Mouse (Mus musculus) c-Kit-positive CD71-negative TER-119-negative erythroid progenitor cells, embryonic 14.5 days (primary cell): ENCODE results near the gene Lrit3.
A peak's percentile ranks its signal among the peaks of the same experiment; 100 is the strongest.

ENCODE experiments used
- DNase-seq: peaks from one replicate; pipeline ENCODE4 v3.0.0-alpha.2; 2013; ENCODE audit warnings: low read depth

Gene Lrit3

GRCm38 (mm10) chr3:129803765-129804164 lies at the start of gene Lrit3:
TSS of gene Lrit3 (minus strand) at chr3:129804030.
- no peak for DNase-seq

GRCm38 (mm10) chr3:129846846-129847245 lies 43.0 kb upstream of the Lrit3 start:
- no peak for DNase-seq

- DNase-seq, result no peak
These were observed 42.0 kb upstream of the Lrit3 start for GRCm38 (mm10) chr3:129845868-129846267.

GRCm38 (mm10) chr3:129838017-129838416 lies 34.2 kb upstream of the Lrit3 start:
- DNase-seq, result no peak

DNA sequence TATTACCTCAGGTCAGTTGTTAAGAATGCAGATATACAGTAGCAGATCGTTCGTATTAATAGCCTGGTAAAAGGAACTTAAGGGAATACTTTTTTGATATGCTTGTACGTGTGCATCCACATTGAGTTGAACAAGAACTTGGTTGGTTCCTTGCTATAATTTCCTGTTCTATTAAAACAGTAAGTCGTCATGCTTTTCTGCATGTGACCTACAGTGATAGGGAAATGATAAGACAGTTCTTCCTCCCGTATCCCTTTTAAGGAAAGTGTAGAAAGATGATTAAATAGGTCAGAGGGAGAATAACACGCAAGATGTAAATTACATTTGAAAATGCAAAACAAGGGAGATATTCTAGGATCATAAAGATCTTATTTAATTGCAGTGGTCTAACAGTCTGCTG lies 33.1 kb upstream of the Lrit3 start:
- DNase-seq, result no peak

GRCm38 (mm10) chr3:129836051-129836697 lies 32.3 kb upstream of the Lrit3 start:
- DNase-seq, result no peak

DNA sequence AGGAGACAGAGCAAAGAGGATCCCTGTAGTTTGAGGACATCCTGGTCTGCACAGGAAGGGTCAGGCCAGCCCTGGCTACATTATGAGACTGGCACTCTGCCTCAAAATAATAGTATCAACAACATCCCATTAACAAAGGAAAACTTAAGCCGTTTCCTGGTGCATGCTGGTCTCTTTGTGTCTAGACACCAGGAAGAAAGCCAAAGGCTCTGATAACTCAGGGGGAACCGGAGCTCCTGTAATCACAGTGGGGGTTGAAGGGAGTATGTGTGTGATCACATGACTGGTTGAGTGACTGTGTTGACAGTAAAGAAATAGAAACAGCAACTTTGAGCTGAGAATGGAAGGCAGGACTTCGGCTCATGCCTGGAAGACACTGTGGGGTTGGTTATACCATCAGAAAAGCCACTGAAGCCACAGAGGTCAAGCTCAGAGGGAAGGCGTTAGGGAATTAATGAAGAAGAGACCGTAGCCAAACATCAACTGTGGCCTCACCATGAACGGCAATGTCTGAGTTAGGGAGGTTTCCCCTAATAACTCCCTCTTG lies 31.6 kb upstream of the Lrit3 start, which contains the start of gene Cfi:
TSS of gene Cfi (plus strand) at position 497 of the 547 bp plus-strand sequence.
- DNase-seq, result no peak

DNA sequence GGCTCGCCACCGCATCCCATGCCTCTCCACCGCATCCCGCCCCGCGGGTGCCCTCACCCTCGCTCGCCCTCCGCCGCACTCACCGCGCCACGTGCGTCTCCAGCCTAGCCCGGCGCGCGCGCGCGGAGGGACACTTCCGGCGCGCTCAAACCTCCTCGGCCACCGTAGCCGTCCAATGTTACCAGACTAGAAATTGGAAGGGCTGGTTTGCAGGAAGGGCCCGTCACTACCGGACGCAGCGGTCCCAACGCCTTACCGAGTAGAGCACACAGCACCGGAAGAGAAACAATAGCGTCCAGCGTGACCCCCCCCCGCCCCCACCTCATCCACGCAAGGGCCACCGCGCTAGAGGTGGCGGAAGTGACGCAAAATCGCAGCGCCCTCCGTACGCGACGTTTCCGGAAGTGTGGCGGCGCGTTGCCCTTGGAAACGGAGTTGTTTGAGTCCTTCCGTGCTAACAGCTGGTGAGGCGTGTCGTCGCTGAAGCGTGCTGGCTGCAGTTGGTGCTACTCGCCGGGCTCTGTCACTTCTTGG lies 27.3 kb upstream of the Lrit3 start, which contains the start of gene Gar1:
TSS of gene Gar1 (minus strand) at position 362 of the 534 bp plus-strand sequence.
- DNase-seq, result peak; percentile 98

GRCm38 (mm10) chr3:129830626-129831025 lies 26.8 kb upstream of the Lrit3 start:
- DNase-seq, result peak; percentile 13

- no peak for DNase-seq
These were observed 23.9 kb upstream of the Lrit3 start for GRCm38 (mm10) chr3:129827691-129828090.

DNA sequence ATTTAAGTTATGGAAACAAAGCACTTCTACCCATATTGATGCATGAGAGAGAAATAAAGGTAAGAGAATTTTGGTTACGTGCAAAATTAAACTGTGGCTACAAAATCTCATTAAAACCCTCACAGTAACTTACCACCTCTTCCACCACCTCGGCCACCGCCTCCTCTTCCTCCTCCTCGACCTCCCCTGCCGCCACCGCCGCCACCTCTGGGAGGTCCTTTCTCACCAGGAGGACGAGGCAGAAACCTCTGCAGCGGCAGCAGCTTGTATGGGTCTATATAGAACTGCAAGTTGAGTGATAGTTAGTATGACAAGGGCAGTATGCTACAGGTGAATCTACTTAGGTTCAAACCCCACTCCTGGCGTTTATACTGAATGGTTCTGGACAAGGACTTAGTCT lies 22.9 kb upstream of the Lrit3 start:
- DNase-seq, result no peak

GRCm38 (mm10) chr3:129824891-129825290 lies 21.1 kb upstream of the Lrit3 start:
- no peak for DNase-seq

DNA sequence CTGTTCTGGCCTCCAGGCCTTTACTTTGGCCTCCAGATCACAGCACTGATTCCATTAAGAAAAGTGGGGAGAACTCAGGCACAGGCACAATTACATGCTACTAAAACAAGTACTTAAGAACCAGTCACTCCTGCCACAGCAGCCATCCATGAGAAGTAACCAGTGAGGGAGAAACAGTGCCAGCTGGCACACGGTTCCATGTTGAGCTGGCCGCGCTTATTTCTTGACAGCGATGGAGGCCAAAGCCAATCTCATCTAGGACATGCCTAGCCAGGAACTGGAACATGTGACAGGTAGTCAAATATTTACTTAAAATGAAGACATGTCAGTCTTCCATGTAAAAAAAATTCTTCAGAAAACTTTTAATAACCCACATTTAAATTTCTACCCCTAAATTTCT lies 20.3 kb upstream of the Lrit3 start:
- DNase-seq, result no peak

GRCm38 (mm10) chr3:129823293-129823692 lies 19.5 kb upstream of the Lrit3 start:
- peak; percentile 38 for DNase-seq

DNA sequence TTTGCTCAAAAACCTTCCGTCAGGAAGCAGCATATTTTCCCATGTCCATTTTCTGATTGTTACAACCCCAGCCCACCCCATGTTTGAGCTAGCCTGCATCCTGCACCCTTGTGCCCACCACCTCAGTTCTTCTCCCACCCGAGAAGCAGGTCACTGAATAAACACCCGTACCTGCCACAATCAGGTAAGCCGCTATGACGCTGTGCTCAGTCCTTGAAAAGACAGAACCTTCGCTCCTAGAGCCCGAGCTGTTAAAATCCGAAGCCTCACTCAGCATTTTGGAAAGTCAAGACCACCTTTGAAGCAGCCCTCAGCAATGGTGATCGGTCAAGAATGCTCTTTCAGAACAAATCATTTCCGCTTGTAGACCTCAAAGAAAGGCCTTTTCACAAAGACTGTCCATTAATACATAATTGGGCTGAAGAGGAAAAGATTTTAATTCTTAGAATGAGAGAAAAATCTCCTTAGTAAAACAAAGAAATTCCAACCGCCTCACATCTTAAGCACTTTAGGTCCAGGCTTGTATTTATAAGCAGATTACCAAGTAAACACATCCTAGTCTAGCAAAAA lies 18.5 kb upstream of the Lrit3 start, which contains the start of gene Rrh:
TSS of gene Rrh (minus strand) at position 382 of the 570 bp plus-strand sequence.
- no peak for DNase-seq

DNA sequence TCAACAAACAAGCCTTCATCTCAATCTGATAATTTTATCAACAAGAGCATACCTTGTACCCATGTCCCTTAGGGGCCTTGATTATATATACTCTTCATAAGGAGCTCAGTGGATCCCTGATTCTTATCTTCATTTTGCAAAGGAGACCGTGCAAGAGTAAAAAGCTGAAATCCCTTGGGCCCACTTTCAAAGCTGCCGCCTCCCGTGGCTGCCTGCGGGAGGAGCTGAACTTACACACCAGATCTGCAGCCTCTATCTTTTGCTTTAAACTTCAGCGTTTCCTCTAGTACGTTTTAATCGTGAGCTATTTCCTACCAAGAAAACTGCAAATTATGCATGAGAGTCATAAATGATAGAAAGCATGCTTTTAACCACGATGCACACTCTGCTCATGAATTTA lies 17.9 kb upstream of the Lrit3 start:
- no peak for DNase-seq

GRCm38 (mm10) chr3:129820847-129821246 lies 17.0 kb upstream of the Lrit3 start:
- DNase-seq, result no peak

GRCm38 (mm10) chr3:129799011-129799410 lies 4.8 kb downstream of the Lrit3 start:
- DNase-seq, result no peak

- DNase-seq, result no peak
These were observed 5.3 kb downstream of the Lrit3 start for GRCm38 (mm10) chr3:129798551-129798950.

DNA sequence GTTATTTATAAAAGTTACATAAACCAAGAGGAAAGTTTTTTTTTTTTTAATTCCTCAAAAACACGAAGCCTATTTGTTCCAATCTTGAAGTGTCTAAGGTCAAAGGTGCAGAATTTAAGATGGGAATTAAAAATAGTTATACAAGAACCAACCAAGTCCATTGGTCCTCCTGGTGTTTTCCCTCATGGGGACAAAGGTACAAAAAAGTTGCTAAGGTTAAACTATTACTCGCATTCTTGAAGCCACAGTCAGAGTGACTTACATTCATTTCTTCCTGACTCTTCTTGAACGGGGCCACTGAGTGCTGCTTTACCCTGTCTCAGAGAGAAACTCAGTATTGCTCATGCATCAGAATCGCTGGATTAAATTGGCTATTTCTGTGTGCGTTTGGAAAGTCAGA lies 6.5 kb downstream of the Lrit3 start:
- DNase-seq, result no peak

DNA sequence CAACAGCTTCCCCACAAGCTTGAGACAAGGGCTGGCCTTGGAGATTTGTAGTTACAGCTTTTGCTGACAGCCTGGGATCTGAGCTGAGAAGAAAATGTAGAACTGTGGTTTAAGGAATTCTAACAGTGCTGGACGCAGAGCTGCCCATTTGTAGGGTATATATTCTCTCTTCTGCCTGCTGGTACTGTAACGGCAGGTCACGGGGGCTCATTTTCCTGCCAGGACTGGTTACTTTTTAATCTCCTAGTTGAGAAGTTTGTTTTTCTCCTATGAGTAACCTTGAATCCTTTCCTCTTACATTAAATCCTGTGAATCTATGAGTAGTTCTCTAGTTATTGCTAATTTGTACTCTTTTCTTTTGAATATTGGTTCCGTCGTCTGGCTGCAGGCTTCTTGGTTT lies 10.0 kb downstream of the Lrit3 start:
- DNase-seq, result no peak

DNA sequence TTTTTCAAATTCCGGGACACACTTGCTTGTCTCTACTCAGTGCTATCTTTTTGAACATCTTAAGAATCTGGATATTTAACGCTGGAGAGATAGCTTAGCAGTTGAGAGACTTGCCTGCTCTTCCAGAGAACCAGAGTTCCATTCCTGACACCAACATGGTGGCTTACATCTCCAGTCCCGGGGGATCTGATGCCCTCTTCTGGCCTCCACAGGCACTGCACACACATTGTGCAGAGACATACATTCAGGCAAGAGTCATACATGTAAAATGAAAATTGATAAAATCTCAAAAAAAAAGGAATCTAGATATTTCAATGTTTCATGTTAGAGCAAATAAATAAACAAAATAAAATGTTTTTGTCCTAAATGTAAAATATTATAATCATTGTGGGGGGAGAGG lies 21.1 kb downstream of the Lrit3 start:
- DNase-seq, result no peak

DNA sequence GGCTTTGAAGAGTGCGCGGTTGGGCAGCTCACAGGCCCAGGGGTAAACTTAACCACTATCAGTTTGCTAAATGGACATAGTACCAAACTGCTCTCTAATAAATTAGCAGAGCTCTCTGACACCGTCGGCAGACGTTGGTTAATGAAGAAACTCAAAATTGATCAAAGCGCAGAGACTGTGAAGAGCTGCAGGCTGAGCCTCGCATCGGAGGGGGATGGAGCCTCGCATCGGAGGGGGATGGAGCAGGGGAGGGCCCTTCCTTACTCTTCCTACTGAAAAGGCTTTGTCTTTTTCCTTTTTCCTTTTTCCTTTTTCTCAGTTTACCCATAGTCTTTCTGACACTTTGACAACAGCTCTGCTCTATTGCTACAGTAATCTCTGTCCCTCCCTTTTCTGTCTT lies 22.4 kb downstream of the Lrit3 start:
- no peak for DNase-seq
